Mouse (Mus musculus): ENCODE measurements around the gene Armh1.

The Armh1 gene

DNA sequence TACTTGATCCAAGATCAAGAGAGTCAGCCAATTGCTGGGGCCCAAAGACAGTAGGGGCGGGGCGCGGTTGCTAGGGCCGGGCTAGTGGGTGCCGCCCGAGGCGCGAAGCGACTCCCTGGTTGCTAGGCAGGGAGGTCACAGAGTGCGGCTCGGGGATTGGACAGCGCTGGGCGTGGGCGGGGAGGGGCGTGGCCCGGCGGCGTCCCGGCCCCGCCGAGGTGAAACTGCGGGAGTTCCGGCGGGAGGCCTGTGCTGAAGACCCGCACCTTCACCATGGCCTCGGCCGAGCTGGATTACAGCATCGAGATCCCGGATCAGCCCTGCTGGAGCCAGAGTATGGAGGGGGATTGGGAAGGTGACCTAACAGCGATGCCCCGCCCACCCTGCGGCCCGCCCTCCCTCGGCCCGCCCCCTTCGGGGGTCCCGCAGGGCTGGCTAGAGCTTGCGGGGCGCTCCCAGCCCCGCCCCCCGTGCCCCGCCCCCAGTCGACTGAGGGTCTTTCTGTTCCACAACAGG is at the start of gene Armh1, which contains the start of gene Tmem53:
TSS of gene Armh1 (minus strand) at position 325 of the 516 bp plus-strand sequence.
TSS of gene Tmem53 (plus strand) at position 151 of the 516 bp plus-strand sequence.
- DNase-seq (ENCODE audit: low spot score) = peak; percentile 93

DNA sequence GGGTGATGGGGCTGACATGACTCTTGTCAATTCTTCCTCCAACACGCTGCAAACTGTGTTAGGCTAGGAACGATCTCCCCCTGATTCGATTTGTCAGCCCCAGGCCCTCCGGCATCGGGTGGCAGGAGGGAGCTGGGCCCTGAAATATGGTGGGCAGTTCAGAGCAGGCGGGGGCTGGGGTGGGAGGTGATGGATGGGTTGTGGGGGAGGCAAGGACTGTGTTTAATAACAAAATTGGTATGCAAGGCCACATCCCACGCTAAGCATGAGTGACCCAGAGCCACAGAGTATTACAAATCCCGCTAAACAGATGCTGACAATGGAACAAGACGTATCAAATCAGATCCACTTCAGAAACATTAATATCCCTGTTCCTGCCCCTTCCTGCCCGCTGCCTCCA is 48.0 kb upstream of the Armh1 start:
- DNase-seq (ENCODE audit: low spot score) = no peak

DNA sequence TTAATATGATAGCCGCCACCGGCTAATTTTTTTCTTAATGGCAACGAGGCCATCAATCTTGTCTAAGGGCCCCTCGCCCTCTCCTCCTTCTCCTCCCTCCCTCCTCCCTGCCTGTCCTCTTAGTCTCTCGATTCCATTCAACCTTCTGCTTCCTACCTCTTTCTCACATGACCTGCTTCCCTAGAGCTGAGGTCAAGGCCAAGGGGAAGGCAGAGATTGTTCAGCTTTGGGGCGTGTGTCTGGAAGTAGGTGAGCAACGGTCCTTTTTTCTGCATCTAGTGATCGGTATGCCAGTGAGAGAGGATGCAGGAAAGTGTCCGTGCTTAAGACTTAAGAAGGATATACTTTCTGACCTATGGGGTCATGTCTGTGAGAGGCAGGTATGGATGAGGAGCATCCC is 45.9 kb upstream of the Armh1 start:
- no peak for DNase-seq (ENCODE audit: low spot score)

DNA sequence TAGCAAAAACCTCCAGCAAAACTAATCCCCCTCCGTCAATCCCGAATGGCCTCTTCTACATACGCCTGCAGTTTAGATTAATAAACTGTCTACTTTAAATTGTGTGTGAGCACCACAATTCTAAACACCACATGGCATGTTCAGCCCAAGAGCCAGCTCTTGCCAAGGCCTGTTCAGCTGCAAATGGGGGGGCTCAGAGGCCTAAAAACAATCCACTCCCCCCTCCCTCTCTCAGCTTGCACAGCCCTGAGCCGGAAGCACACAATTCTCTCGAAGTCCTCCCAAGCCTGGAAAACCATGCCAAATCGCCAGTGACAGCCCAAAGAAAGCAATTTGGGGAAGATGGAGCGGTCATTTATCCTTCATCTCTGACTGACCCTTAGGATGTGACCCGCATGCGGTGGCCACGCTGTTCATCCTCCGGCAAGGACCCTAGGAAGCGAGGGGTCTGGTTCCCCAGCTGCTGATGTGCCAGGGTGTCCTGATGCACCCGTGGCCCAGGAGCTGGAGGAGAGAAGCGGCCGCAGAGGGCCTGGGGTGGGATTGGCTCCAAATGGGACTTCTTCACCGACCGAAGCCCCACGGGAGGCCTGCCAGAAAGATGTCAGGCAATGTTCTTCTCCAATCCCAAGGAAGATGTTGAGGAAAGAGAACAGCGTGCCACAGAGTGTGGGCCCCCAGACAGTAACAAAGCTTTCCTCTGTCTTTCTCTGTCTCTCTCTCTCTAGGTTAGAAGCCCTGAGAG is 45.1 kb upstream of the Armh1 start:
- DNase-seq (ENCODE audit: low spot score) = no peak

DNA sequence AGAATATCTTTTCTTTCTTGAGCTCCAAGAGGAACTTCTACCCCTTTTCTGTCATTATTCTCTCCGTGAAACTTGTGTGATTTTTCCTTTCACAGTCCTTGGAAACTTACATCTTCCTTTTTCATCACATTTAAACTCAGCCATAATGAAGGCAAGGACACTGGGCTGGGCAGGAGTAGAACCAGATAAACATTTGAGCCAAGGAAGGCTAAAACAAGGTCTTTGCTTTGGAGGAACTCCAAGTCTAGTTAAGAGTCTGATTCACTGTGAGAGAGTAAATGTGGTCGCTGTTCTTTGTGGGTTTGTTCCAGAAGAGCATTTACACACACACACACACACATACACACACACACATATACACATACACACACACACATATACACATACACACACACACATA is 39.8 kb upstream of the Armh1 start:
- no peak for DNase-seq (ENCODE audit: low spot score)

DNA sequence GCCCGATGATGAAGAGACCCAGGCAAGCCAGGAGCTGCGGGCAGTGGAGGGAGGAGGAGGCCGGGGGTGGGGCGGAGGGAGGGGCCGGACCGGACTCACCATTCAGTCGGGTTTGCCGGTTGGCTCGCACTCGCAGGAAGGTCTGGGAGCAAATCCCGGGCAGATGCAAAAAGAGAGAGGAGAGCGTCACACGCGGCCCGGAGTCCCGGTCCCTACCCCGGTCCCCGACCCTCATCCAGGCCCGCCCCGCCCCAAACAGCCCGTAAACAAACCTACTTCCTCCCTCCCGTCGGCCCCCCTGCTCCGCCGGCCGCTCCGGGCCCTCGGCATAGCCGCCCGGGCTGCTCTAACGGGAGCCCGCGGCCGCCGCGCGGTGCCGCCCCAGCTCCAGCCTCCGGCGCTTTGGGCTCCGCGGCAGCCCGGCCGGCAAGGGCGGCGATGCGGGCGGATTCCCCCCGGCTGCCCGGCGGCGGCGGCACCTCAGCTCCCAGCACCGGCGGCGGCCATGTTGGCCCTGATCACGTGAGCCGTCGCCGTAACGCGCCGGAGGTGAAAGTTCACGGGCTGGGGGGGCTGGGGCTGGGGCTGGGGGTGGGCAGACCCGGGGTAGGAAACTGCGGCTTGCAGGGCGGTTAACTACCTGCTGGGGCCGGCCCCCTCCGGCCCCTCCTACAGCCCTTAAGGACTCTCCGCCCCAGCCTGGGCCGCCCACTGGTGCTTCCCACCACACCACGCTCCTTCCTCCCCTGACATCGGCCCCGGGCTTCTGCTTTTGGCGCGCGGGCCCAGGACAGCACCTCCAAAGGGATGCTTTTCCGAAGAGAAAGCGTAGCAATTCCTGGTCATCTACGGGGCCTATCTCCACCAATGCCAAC is 37.2 kb upstream of the Armh1 start:
- DNase-seq (ENCODE audit: low spot score) = peak; percentile 84

DNA sequence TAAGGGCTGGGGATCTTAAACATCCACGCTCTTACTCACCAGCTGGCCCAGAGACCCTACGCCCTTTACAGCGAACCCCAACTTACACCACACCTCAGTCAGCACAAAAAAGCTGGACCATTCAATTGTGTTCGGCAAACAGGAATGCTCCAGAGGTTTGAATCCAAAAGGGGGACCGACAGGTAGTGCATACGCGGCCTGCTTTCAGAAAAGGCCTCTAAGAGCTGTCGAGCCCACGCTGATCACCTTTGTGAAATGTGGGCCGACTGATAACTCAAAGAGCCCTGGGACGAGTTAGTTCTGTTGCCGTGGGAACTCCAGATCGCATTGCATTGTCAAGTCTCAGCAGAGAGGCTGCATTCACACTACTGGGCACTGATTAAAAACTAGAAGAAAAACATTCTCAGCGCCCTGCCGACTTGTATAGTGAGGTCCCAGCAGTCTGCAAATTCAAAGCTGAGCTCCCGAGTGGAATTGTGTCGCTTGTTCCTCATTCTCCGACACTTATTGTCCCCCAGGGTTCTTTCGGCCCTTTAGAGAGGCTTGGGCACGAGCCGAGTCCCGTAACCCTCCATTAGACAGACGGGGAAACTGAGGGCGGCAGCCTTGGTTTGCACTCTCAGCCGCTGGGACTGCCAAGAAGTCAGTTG is 36.5 kb upstream of the Armh1 start:
- no peak for DNase-seq (ENCODE audit: low spot score)

DNA sequence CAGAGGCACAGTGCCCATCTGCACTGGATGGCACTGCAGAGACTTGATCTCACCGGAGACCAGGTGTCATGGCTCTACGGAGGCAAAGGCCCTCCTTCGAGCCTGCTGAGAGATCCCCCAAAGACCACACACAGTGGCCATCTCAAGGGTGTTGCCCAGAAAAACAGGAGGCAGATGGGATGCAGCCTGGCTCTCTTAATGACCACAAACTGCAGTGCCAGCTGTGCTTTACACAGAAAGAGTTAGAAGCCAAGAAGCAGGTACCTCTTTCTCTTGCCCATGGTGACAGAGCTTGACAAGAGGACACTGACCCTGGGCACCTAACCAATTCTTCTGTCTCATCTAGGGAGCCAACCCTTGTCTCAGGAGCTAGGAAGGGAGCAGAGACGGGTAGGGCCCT is 32.4 kb upstream of the Armh1 start:
- no peak for DNase-seq (ENCODE audit: low spot score)

DNA sequence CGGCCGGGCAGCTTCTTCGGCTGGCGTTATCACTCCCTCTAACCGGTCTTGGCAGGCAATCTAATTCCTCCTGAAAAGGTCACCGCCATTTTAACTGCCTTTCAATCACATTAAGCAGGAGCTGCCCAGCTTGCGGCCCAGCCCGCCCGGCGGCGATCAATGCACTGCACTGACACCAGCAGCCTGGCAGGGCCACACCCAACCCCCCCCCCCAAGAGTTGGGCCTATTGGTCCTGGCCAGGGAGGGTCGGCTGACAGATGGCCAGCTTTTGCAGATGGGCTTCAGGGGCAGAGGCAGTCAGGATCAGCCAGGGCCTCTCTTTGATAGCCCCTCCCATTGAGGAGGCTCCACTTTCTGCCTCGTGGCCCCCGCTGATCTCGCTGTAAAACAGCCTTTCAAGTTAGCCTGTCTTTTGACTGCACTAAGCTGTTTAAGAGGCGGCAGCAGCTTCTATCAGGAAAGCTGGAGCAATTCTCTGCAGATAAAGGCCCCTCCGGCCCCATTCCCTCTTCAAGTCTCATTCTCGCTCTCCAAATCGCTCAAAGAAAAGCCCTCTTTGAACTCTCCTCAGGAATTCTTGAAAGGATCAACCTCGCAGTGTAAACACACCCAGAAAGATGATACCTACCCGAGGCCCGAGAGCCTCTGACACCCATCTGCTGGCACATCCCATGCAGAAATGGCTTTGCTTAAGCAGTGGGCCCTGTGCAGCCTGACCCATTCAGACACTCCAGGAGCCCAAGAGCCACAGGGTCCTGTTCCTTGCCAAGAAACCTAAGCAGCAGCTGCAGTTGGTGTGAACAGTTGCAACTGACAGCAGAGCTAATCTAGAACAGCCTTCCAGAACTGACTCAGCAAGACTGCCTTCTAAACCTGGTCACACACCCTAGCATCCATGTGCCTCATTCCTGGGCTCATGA is 31.6 kb upstream of the Armh1 start:
- DNase-seq (ENCODE audit: low spot score) = no peak

DNA sequence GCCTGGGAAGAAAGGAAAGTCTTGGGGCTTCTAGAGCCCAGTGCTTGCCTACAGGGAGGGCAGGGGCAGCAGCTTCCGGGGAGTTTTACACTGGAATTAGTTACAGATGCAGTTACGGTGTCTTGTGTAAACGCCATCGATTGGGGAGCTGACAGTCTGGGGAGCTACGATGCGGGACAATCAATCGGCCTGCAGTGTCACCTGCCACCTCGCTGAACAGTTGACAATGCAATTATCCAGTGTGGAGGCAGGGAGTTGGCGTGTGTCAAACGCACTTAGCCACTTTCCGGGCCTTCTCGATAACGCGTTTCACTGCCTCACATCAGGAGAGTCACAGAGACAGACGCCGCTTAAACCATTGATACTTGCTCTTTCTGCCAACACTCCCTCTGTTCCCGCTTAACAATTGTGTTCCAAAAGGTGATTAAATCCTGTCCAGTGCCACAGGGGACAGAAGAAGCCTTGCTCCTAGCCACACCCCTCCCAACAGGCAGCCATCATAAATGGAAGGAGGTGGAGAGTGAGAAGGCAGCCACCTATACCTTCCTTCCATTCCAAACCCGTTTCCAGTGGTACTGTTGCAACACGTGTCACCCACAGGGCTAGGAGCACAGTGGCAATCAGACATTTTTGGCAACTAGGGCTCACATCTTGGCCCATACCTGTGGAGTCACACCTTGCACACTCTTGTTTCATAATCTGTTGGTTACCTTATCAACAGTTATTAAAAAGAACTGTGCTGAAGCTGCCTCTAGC is 29.3 kb upstream of the Armh1 start:
- DNase-seq (ENCODE audit: low spot score) = no peak

DNA sequence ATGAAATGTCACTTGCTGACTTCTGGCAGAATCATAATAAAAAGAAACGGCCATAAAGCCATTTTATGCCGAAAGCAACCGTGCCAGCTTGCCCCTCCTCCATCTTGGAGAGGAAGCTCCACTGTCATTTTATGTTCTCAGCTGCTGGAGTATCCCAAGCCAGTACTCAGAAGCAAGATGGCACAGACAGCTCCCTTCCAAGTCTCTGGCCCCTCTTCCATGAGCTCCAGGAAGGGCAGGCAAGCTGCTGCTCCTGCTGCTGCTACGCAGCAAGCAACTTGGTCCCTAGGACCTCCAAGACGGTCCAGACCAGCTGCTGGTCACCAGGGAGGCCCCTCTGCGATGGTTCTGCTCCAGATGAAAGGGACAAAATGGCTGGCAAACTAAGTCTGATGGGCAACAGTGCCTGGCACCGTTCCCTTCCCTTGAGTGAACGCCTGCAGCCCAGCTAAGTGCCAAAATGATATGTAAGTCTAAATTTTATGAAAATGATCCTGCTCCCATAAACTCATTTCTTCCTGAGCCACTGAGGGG is 28.5 kb upstream of the Armh1 start:
- no peak for DNase-seq (ENCODE audit: low spot score)

DNA sequence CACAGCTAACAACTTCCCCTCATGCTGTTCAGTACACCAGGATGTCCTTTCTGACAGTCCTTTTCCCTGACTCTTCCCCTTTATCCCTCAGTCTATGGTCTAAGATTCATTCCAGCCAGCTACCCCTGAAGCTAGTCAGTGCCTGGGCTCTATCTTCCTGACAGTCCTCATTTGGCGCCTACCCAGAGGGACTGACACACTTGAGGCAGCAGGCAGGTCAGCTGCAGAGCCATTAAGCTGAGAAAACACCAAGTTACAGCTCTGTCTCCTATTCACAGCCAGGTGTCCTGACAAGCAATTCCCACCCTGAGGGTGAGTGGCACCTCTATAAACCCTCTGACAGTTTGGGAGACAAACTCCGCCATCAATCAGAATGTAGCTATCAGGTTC is 27.3 kb upstream of the Armh1 start:
- DNase-seq (ENCODE audit: low spot score) = no peak

DNA sequence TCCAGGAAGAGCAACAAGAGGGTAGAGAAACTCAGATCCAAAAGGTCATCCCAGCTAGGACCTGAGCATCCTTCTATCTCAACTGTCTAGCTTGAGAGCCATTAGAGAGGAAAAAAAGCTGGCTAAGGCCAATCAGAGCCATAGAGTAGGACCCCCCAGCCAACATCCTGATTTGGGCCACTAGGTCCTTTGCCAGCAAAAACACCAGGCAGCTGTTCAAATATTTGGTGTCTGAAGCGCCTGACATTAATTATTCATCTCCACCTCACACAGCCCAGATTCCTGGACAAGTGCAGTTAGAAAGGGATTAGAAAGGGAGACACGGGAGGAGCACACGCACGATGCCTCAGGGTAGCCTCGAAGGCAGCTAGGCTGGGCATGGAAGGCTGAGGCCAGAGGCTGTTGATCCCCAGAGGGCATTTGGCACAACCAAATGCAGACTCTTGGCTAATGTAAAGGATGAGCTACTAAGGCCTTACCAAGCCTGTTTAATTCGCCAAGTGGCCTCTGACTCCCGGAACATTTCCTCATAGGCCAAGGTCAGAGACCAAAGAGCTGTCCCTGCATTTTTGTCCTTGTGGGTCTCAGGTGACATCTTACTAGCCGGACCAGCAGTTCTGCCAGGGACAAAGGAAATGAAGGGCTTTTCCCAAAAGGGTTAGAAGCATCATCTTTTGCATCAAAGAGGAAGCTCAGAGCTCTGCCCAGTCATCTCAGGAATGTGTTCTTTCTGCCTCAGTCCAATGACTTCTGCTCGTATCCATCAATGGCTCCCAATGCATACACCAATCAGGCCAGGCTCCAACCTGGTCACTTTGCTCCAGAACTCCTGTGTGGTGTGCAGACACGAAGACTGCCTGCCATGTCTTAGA is 26.7 kb upstream of the Armh1 start:
- no peak for DNase-seq (ENCODE audit: low spot score)

DNA sequence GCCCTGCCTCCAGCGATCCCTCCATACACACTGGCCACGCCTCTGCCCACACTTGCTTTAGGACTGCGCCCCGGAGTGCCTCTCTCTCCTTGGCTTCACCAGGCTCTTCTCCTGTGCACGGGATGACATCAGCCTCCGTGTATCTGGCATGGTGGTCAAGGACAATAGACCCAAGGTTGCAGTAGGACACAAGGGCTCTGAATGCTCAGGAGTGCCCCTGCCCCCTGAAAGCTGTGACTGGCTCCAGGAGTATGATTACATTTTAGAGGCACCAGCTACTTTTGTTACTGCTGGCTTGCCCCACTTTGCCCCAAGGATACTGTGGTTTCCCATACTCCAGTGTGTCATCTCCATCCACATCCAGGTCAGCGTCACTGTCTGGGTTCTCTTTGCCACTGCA is 25.8 kb upstream of the Armh1 start:
- DNase-seq (ENCODE audit: low spot score) = no peak

DNA sequence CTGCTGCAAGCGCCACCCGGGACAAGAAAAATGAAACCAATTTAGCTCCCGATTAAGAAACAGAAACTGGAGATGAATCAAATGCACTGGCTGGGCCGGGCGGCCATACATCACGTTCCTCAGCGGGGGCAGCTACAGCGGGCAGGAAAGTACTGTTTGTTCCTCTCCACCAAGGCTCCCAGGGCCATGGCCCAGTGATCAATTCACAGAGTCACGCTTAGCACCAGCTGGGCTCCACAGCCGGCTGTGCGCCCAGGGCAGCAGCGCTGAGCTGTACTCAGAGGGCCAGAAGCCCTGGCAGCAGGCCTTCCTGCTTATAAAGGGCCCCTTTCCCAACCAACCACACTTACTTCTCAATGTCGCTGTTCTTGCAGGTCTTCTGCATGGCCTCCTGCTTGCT is 25.1 kb upstream of the Armh1 start:
- no peak for DNase-seq (ENCODE audit: low spot score)

DNA sequence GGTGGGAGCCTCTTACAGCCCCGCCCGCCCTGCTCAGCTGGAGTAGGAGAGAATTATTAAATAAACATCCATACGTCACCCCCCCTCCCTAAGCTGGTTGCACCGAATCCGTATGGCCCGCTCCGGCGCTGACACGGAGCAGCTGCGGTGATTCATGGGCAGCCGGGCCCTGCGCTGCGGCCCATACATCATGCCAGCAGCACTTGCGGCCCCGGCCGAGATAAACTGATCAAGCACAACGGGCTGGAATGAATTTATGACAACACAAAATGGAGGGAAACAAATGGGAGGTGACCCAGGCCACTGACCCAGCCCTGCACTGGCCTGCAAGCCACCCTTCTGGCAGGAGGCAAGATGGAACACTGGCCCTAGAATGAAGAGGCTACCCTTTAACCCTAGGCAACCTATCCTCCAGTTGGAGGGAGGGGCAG is 24.4 kb upstream of the Armh1 start:
- DNase-seq (ENCODE audit: low spot score) = no peak

DNA sequence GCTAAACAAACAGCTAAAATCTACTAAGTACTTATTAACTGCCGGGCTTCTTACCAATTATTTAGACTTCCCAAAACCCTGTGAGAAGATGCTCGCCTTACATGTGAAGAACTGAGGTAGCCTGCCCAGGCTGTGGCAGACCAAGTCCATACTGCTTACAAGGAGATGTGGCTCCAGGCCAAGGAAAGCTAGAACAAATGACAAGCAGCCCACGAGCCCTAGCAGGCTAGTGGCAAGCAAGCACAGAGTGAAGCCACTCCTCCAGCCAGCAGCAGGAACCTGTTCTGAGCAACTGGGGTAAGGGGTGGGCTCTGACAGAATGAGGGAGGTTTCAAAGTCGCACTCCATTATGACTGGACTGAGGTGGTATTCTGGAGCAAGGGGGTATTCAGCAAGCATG is 22.8 kb upstream of the Armh1 start:
- DNase-seq (ENCODE audit: low spot score) = no peak

DNA sequence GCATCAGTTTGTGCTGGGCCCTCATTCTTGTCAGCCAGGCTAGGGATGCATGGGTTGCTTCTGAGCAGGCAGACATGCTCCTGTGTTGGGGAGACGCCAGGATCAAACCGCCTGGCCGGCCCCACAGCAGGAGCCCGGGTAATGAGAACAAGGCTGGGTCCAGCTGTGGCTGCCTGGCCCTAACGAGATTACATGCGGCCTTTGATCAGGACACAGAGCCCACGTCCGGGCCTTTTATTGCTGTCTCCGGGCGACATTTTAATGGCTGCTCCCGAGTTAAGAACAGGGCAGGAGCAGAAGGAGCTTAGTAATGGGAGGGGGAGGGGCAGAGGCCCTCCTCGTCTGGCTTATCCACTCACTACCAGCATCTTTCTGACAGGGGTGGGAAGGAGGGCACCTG is 20.5 kb upstream of the Armh1 start:
- DNase-seq (ENCODE audit: low spot score) = no peak

DNA sequence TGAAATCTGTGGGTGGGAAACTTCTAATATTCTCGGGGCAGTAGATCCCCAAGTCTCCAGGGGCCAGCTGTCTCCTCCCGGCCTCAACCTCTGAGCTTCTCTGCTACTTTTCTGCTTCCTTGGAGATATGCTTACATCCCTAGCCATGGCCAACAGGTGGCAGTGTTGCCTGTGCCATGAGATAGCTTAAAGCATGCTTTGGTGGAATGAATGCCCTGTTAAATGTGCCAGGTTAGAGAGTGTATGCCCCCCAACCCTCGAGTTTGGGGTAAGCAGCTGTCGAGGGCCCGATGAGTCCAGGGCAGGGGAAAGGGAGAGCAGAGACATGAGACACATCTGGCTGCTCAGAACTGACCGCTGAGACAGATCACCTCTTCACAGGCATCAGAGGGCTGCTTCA is 18.4 kb upstream of the Armh1 start:
- DNase-seq (ENCODE audit: low spot score) = peak; percentile 37
